ENCODE assay signal across 32 mouse cellular contexts in the genomic region with DNA sequence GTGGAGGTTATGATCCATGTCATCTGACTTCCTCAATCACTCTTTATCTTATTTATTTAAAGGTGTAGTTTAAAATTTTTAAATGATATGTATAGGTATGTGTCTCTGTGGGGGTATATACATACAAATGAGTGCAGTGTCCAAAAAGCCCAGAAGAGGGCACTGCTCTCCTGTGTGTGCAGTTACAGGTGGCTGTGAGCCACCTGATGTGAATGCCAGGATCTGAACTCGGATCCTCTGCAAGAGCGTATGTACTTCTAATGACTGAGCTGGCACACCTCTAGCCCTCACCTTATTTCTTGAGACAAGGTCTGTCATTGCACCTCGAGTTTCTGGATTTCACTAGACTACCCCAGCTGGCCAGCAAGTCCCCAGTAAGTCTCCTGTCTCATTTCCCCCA. TPM values are rescaled to one million over a fixed set of nuclear protein-coding genes. Genes with fewer than 3 reads are reported as not detected.
A peak's percentile ranks its signal among the peaks of the same experiment; 100 is the strongest.
DNase-seq lines count a peak whose midpoint lies in the region; ATAC-seq and TF ChIP-seq lines count a peak whose summit lies in the region.
"Had no signal": no experiment of that assay in that cellular context is flagged by ENCODE, and none has a peak within 500 bp of the region (broad histone marks: within the 10 kb centered on the region; RNA-seq: fewer than 3 reads in every experiment).

No protein-coding gene starts in this region.

- TF ChIP-seq RAD21 in MEL (IDR thresholded peaks at IDR 0.05; ENCODE audit: low read depth, low read length): peak; percentile 8; the same call in 1 of the 2 replicates

- 91% methylated on average over 3 of the region's 3 CpGs for WGBS in intestine, postnatal 0 days
- WGBS in intestine, embryonic 16.5 days: 86% methylated on average over 3 of the region's 3 CpGs
- WGBS in stomach, postnatal 0 days: 81% methylated on average over 3 of the region's 3 CpGs
- 93% methylated on average over 3 of the region's 3 CpGs for WGBS in hindbrain, postnatal 0 days

- no peak for TF ChIP-seq POLR2A in testis, adult 2 months (IDR thresholded peaks at IDR 0.05; ENCODE audit: control insufficient read depth, low read depth, low read length)
- TF ChIP-seq POLR2A in MEL (IDR thresholded peaks at IDR 0.05; ENCODE audit: control insufficient read depth in 1 of 2, insufficient read depth in 1 of 2, low read depth in 1 of 2, low read length in 2 of 2, poor library complexity in 1 of 2): no peak

- H3K9ac ChIP-seq in intestine, postnatal 0 days (ENCODE audit: low read depth, low read length): no peak overlapping the region
- no peak overlapping the region for H3K9ac ChIP-seq in intestine, embryonic 16.5 days (ENCODE audit: low read depth, low read length)
- H3K9ac ChIP-seq in MEL (ENCODE audit: control insufficient read depth, low read depth, low read length, poor library complexity, severe bottlenecking): no peak overlapping the region
- no peak overlapping the region for H3K9ac ChIP-seq in stomach, postnatal 0 days (ENCODE audit: low read length)
- no peak overlapping the region for H3K9ac ChIP-seq in hindbrain, postnatal 0 days (replicated peaks; ENCODE audit: low read length)
- H3K9ac ChIP-seq: forebrain, postnatal 0 days; hindbrain, embryonic 13.5 days; kidney, embryonic 15.5 days; limb, embryonic 15.5 days had no signal

- no peak for TF ChIP-seq EP300 in MEL (IDR thresholded peaks at IDR 0.05; ENCODE audit: low read depth in 1 of 2, low read length in 2 of 2)
- TF ChIP-seq EP300 in stomach, postnatal 0 days (optimal IDR thresholded peaks at IDR 0.05): no peak

- H3K4me1 ChIP-seq in intestine, postnatal 0 days (replicated peaks; ENCODE audit: control insufficient read depth, insufficient read depth, low read length): no peaks in the 10 kb centered on the region
- 0 out of 2 replicates have a peak, but pooled peaks cover 3% of the 10 kb centered on the region for H3K4me1 ChIP-seq in intestine, embryonic 16.5 days (ENCODE audit: control insufficient read depth, insufficient read depth, low read length)
- peaks cover 2% of the 10 kb centered on the region; the same call in 1 of the 2 replicates for H3K4me1 ChIP-seq in testis, adult 2 months (ENCODE audit: control insufficient read depth, insufficient read depth, low read length)
- H3K4me1 ChIP-seq in MEL (ENCODE audit: control insufficient read depth in 1 of 2, insufficient read depth in 2 of 2, low read length in 2 of 2): no peaks in the 10 kb centered on the region
- H3K4me1 ChIP-seq in stomach, postnatal 0 days (replicated peaks; ENCODE audit: control insufficient read depth, insufficient read depth): no peaks in the 10 kb centered on the region
- H3K4me1 ChIP-seq in hindbrain, postnatal 0 days (ENCODE audit: insufficient read depth, low read length): no peaks in the 10 kb centered on the region
- H3K4me1 ChIP-seq: embryonic facial prominence, embryonic 10.5 days; hindbrain, embryonic 13.5 days; kidney, embryonic 15.5 days had no signal

- ATAC-seq in intestine, postnatal 0 days: no peak
- ATAC-seq in intestine, embryonic 16.5 days: no peak
- ATAC-seq in stomach, postnatal 0 days (ENCODE audit: low FRiP score, low TSS enrichment): no peak
- no peak for ATAC-seq in hindbrain, postnatal 0 days
- ATAC-seq: forebrain, postnatal 0 days had no signal

- no peak overlapping the region for H3K4me3 ChIP-seq in intestine, postnatal 0 days (ENCODE audit: low read depth, low read length)
- no peak overlapping the region for H3K4me3 ChIP-seq in intestine, embryonic 16.5 days (ENCODE audit: low read length)
- H3K4me3 ChIP-seq in testis, adult 2 months (ENCODE audit: control insufficient read depth, low read depth, low read length): no peak overlapping the region
- H3K4me3 ChIP-seq in MEL (ENCODE audit: control insufficient read depth in 1 of 2, insufficient read depth in 1 of 2, low read depth in 2 of 2, low read length in 2 of 2): no peak overlapping the region
- H3K4me3 ChIP-seq in stomach, postnatal 0 days (ENCODE audit: low read depth, low read length): no peak overlapping the region
- H3K4me3 ChIP-seq in hindbrain, postnatal 0 days (ENCODE audit: low read length): no peak overlapping the region
- H3K4me3 ChIP-seq: embryonic facial prominence, embryonic 10.5 days; hindbrain, embryonic 13.5 days; kidney, embryonic 15.5 days; limb, embryonic 15.5 days had no signal

- H3K4me2 ChIP-seq in intestine, postnatal 0 days (replicated peaks; ENCODE audit: low read depth): no peak overlapping the region
- H3K4me2 ChIP-seq in intestine, embryonic 16.5 days (ENCODE audit: low read depth, low read length): no peak overlapping the region
- H3K4me2 ChIP-seq in stomach, postnatal 0 days (replicated peaks; ENCODE audit: low read depth): no peak overlapping the region
- no peak overlapping the region for H3K4me2 ChIP-seq in hindbrain, postnatal 0 days (ENCODE audit: low read depth, low read length)
- H3K4me2 ChIP-seq: hindbrain, embryonic 13.5 days; kidney, embryonic 15.5 days; limb, embryonic 15.5 days had no signal

- no peaks in the 10 kb centered on the region for H3K27me3 ChIP-seq in intestine, postnatal 0 days (replicated peaks; ENCODE audit: control insufficient read depth, insufficient read depth, low read length)
- H3K27me3 ChIP-seq in intestine, embryonic 16.5 days (replicated peaks; ENCODE audit: control insufficient read depth, insufficient read depth, low read length): no peaks in the 10 kb centered on the region
- H3K27me3 ChIP-seq in testis, adult 2 months (ENCODE audit: control insufficient read depth, insufficient read depth, low read length): no peaks in the 10 kb centered on the region
- H3K27me3 ChIP-seq in MEL (ENCODE audit: control insufficient read depth in 1 of 2, insufficient read depth in 2 of 2, low read length in 2 of 2): peaks cover 0 to 5% of the 10 kb centered on the region in 2 experiments
- no peaks in the 10 kb centered on the region for H3K27me3 ChIP-seq in stomach, postnatal 0 days (ENCODE audit: control insufficient read depth, insufficient read depth, low read length)
- no peaks in the 10 kb centered on the region for H3K27me3 ChIP-seq in hindbrain, postnatal 0 days (ENCODE audit: insufficient read depth, low read length)
- H3K27me3 ChIP-seq: hindbrain, embryonic 13.5 days; kidney, embryonic 15.5 days; limb, embryonic 15.5 days had no signal

- DNase-seq in testis, postnatal 14 days (ENCODE audit: low spot score): no peak
- peak; percentile 4 for DNase-seq in MEL (ENCODE audit: low read depth, low spot score)
- no peak for DNase-seq in stomach, postnatal 0 days (ENCODE audit: low spot score)
- no peak for DNase-seq in hindbrain, postnatal 0 days (ENCODE audit: low spot score)
- DNase-seq in urinary bladder, postnatal 14 days (ENCODE audit: low spot score): no peak
- DNase-seq: adrenal gland, postnatal 36 days; cerebellum, adult 9-10 months; forebrain, postnatal 0 days; gastrocnemius, postnatal 14 days; heart, adult 18-20 months; heart, postnatal 36 days; kidney, adult 11 months; kidney, postnatal 4 days; left cerebral cortex, postnatal 4 days; lung, adult 2 months; lung, postnatal 4 days; midbrain, embryonic 14.5 days; right cerebral cortex, postnatal 25 days; thymus, postnatal 14 days had no signal

- no peaks in the 10 kb centered on the region for H3K79me2 ChIP-seq in MEL (ENCODE audit: control insufficient read depth, insufficient read depth, low read length, poor library complexity)

- no peak overlapping the region for H3K27ac ChIP-seq in intestine, postnatal 0 days (ENCODE audit: low read depth, low read length)
- no peak overlapping the region for H3K27ac ChIP-seq in intestine, embryonic 16.5 days (ENCODE audit: low read length)
- H3K27ac ChIP-seq in testis, adult 2 months (ENCODE audit: control insufficient read depth, insufficient read depth, low read depth, low read length): no peak overlapping the region
- H3K27ac ChIP-seq in MEL (ENCODE audit: control insufficient read depth, low read depth, low read length): no peak overlapping the region
- H3K27ac ChIP-seq in stomach, postnatal 0 days (replicated peaks): no peak overlapping the region
- no peak overlapping the region for H3K27ac ChIP-seq in hindbrain, postnatal 0 days
- H3K27ac ChIP-seq: embryonic facial prominence, embryonic 10.5 days; hindbrain, embryonic 13.5 days; kidney, embryonic 15.5 days; limb, embryonic 15.5 days had no signal

- H3K36me3 ChIP-seq in intestine, postnatal 0 days (ENCODE audit: control insufficient read depth, insufficient read depth): no peaks in the 10 kb centered on the region
- no peaks in the 10 kb centered on the region for H3K36me3 ChIP-seq in intestine, embryonic 16.5 days (ENCODE audit: control insufficient read depth, insufficient read depth, low read length)
- no peaks in the 10 kb centered on the region for H3K36me3 ChIP-seq in testis, adult 2 months (ENCODE audit: control insufficient read depth, insufficient read depth, low read length)
- H3K36me3 ChIP-seq in MEL (ENCODE audit: control insufficient read depth in 1 of 2, insufficient read depth in 2 of 2, low read length in 2 of 2): no peaks in the 10 kb centered on the region
- no peaks in the 10 kb centered on the region for H3K36me3 ChIP-seq in stomach, postnatal 0 days (ENCODE audit: control insufficient read depth, insufficient read depth, low read length)
- no peaks in the 10 kb centered on the region for H3K36me3 ChIP-seq in hindbrain, postnatal 0 days (ENCODE audit: insufficient read depth, low read length)
- H3K36me3 ChIP-seq: embryonic facial prominence, embryonic 10.5 days; hindbrain, embryonic 13.5 days; kidney, embryonic 15.5 days; limb, embryonic 15.5 days had no signal

- H3K9me3 ChIP-seq in intestine, postnatal 0 days (ENCODE audit: control insufficient read depth): no peaks in the 10 kb centered on the region
- H3K9me3 ChIP-seq in intestine, embryonic 16.5 days (ENCODE audit: control insufficient read depth, low read length): no peaks in the 10 kb centered on the region
- H3K9me3 ChIP-seq in MEL (replicated peaks; ENCODE audit: insufficient read depth, low read length): no peaks in the 10 kb centered on the region
- H3K9me3 ChIP-seq in stomach, postnatal 0 days (ENCODE audit: control insufficient read depth, low read length): no peaks in the 10 kb centered on the region
- H3K9me3 ChIP-seq in hindbrain, postnatal 0 days (ENCODE audit: low read length): no peaks in the 10 kb centered on the region
- H3K9me3 ChIP-seq: embryonic facial prominence, embryonic 10.5 days; hindbrain, embryonic 13.5 days; kidney, embryonic 15.5 days; limb, embryonic 15.5 days had no signal

- TF ChIP-seq CTCF in intestine, postnatal 0 days (IDR thresholded peaks at IDR 0.05; ENCODE audit: low read depth): peak; percentile 44
- peak; percentile 31; the same call in 1 of the 2 replicates for TF ChIP-seq CTCF in testis, adult 2 months (IDR thresholded peaks at IDR 0.05; ENCODE audit: control insufficient read depth, insufficient read depth, insufficient replicate concordance, low read depth, low read length)
- peak in 2 of 3 experiments; percentile 9 to 28; a peak in 1 of 6 replicates for TF ChIP-seq CTCF in MEL (IDR thresholded peaks at IDR 0.05 in 2 of 3, conservative IDR thresholded peaks at IDR 0.05 in 1 of 3; ENCODE audit: control insufficient read depth in 1 of 3, insufficient read depth in 1 of 3, low read depth in 2 of 3, low read length in 3 of 3, poor library complexity in 1 of 3, severe bottlenecking in 1 of 3)
- TF ChIP-seq CTCF in stomach, postnatal 0 days (IDR thresholded peaks at IDR 0.05; ENCODE audit: low read depth): peak; percentile 31
- no peak for TF ChIP-seq CTCF in hindbrain, postnatal 0 days (IDR thresholded peaks at IDR 0.05; ENCODE audit: low read depth)

RNA-seq across cellular contexts. Expression of gene Ccl22, which starts 4.8 kb away (rescaled TPM):
- 0.05 TPM in 1 of 2 replicates, not detected in the other for polyA plus RNA-seq in intestine, postnatal 0 days (2015; fragmentation: Nextera tagmentation; extraction: Ambion mirVana)
- polyA plus RNA-seq in intestine, embryonic 16.5 days (2015; fragmentation: Nextera tagmentation; extraction: Ambion mirVana): 0.10 TPM in 1 of 2 replicates, not detected in the other
- polyA plus RNA-seq in testis, adult 2 months (2012; rRNA removed): 9.5 and 10.1 TPM in 2 replicates
- total RNA-seq in MEL (2012; rRNA removed): not detected in 2 replicates
- polyA plus RNA-seq in MEL (2012; ENCODE audit: insufficient read depth in 1 of 2, insufficient read length in 2 of 2, low read depth in 1 of 2, low replicate concordance in 2 of 2, missing spikeins in 1 of 2): under 1 TPM in 1 of 2 experiments, not detected in 1; 0.06 TPM
- polyA plus RNA-seq in stomach, postnatal 0 days (2015; fragmentation: Nextera tagmentation; extraction: Ambion mirVana): 0.06 TPM in 1 of 2 replicates, not detected in the other
- total RNA-seq in hindbrain, postnatal 0 days (2014; rRNA removed): 0.05 TPM in 1 of 2 replicates, not detected in the other
- 0.10 and 0.13 TPM in 2 replicates for polyA plus RNA-seq in hindbrain, postnatal 0 days (2015; fragmentation: Nextera tagmentation; extraction: Ambion mirVana)
- total RNA-seq: adrenal gland, postnatal 36 days; common myeloid progenitor, adult 5-6 weeks; forebrain, postnatal 0 days; gastrocnemius, postnatal 14 days; heart, postnatal 36 days; layer of hippocampus, postnatal 10 days; left cerebral cortex, postnatal 4 days; megakaryocyte-erythroid progenitor cell, adult 5-6 weeks had no signal
- polyA plus RNA-seq: embryonic facial prominence, embryonic 10.5 days; heart, embryonic 14.5 days; hindbrain, embryonic 13.5 days; kidney, embryonic 15.5 days; limb, embryonic 15.5 days; neural tube, embryonic 11.5 days; stomach, embryonic 16.5 days had no signal

RNA-seq across cellular contexts. Expression of gene Cx3cl1, which starts 31.2 kb away (rescaled TPM):
- 91.8 and 95.5 TPM in 2 replicates for polyA plus RNA-seq in intestine, postnatal 0 days (2015; fragmentation: Nextera tagmentation; extraction: Ambion mirVana)
- polyA plus RNA-seq in intestine, embryonic 16.5 days (2015; fragmentation: Nextera tagmentation; extraction: Ambion mirVana): 34.7 and 47.2 TPM in 2 replicates
- polyA plus RNA-seq in testis, adult 2 months (2012; rRNA removed): 5.4 and 6.4 TPM in 2 replicates
- total RNA-seq in MEL (2012; rRNA removed): not detected in 2 replicates
- not detected for polyA plus RNA-seq in MEL (2012; ENCODE audit: insufficient read depth in 1 of 2, insufficient read length in 2 of 2, low read depth in 1 of 2, low replicate concordance in 2 of 2, missing spikeins in 1 of 2)
- polyA plus RNA-seq in stomach, postnatal 0 days (2015; fragmentation: Nextera tagmentation; extraction: Ambion mirVana): 18.0 and 21.9 TPM in 2 replicates
- 99.6 and 100 TPM in 2 replicates for total RNA-seq in hindbrain, postnatal 0 days (2014; rRNA removed)
- polyA plus RNA-seq in hindbrain, postnatal 0 days (2015; fragmentation: Nextera tagmentation; extraction: Ambion mirVana): 74.1 and 87.9 TPM in 2 replicates
- total RNA-seq: common myeloid progenitor, adult 5-6 weeks; megakaryocyte-erythroid progenitor cell, adult 5-6 weeks had no signal

RNA-seq across cellular contexts. Expression of gene Pllp, which starts 44.5 kb away (rescaled TPM):
- polyA plus RNA-seq in intestine, postnatal 0 days (2015; fragmentation: Nextera tagmentation; extraction: Ambion mirVana): 25.3 and 26.3 TPM in 2 replicates
- 55.6 and 64.0 TPM in 2 replicates for polyA plus RNA-seq in intestine, embryonic 16.5 days (2015; fragmentation: Nextera tagmentation; extraction: Ambion mirVana)
- 0.65 and 2.8 TPM in 2 replicates for polyA plus RNA-seq in testis, adult 2 months (2012; rRNA removed)
- not detected in 2 replicates for total RNA-seq in MEL (2012; rRNA removed)
- under 1 TPM in 1 of 2 experiments, not detected in 1; 0.06 TPM for polyA plus RNA-seq in MEL (2012; ENCODE audit: insufficient read depth in 1 of 2, insufficient read length in 2 of 2, low read depth in 1 of 2, low replicate concordance in 2 of 2, missing spikeins in 1 of 2)
- 164 and 188 TPM in 2 replicates for polyA plus RNA-seq in stomach, postnatal 0 days (2015; fragmentation: Nextera tagmentation; extraction: Ambion mirVana)
- total RNA-seq in hindbrain, postnatal 0 days (2014; rRNA removed): 19.0 and 20.3 TPM in 2 replicates
- polyA plus RNA-seq in hindbrain, postnatal 0 days (2015; fragmentation: Nextera tagmentation; extraction: Ambion mirVana): 18.6 and 20.6 TPM in 2 replicates
- total RNA-seq: common myeloid progenitor, adult 5-6 weeks; megakaryocyte-erythroid progenitor cell, adult 5-6 weeks had no signal
- polyA plus RNA-seq: heart, embryonic 14.5 days had no signal
